Mouse (Mus musculus) monocyte, adult 5-6 weeks (primary cell): Measurements from ENCODE around the gene Ap1g2. TPM values are rescaled to one million over a fixed set of nuclear protein-coding genes. Genes with fewer than 3 reads are reported as not detected.
A peak's percentile ranks its signal among the peaks of the same experiment; 100 is the strongest.

ENCODE experiments used
- ATAC-seq: fragments of 153-309, 156-312 bp; replicated peaks from 2 replicates; pipeline ENCODE4 v1.8.0; 2017; ENCODE audit warnings: mild to moderate bottlenecking; ENCODE audit not compliant: low TSS enrichment, insufficient number of reproducible peaks, severe bottlenecking, poor library complexity, low FRiP score
- total RNA-seq: library from RNA; stranded (forward); fragments of 200-1000, 200-491, 200-594 nt; gene quantifications from 3 replicates; pipeline ENCODE4 v1.2.3, GENCODE M21; 2017

The Ap1g2 gene
- total RNA-seq, 1 experiment from 2014 or later: 26.9 TPM

- no peak for ATAC-seq
Observed at GRCm38 (mm10) chr14:55093927-55094326, 12.5 kb downstream of the Ap1g2 start.

- ATAC-seq: peak; percentile 70
Observed at GRCm38 (mm10) chr14:55092011-55092577, 14.3 kb downstream of the Ap1g2 start, which contains the start of gene Zfhx2. Gene Zfhx2, minus strand, starts transcription at chr14:55092324.

- no peak for ATAC-seq
Observed at GRCm38 (mm10) chr14:55091209-55091865, 15.1 kb downstream of the Ap1g2 start.

- ATAC-seq: no peak
Observed at GRCm38 (mm10) chr14:55089199-55089947, 17.0 kb downstream of the Ap1g2 start.

- no peak for ATAC-seq
Observed at GRCm38 (mm10) chr14:55086009-55086514, 20.3 kb downstream of the Ap1g2 start.

- ATAC-seq: no peak
Observed at GRCm38 (mm10) chr14:55085324-55086008, 20.9 kb downstream of the Ap1g2 start.

- ATAC-seq: no peak
Observed at GRCm38 (mm10) chr14:55083481-55083880, 22.9 kb downstream of the Ap1g2 start.

GRCm38 (mm10) chr14:55081105-55081504 is 25.3 kb downstream of the Ap1g2 start:
- no peak for ATAC-seq

GRCm38 (mm10) chr14:55079214-55079970 is 27.0 kb downstream of the Ap1g2 start:
- ATAC-seq: peak; percentile 74

GRCm38 (mm10) chr14:55078366-55078989 is 27.9 kb downstream of the Ap1g2 start:
- ATAC-seq: no peak

- no peak for ATAC-seq
Observed at GRCm38 (mm10) chr14:55077481-55078365, 28.7 kb downstream of the Ap1g2 start.

- no peak for ATAC-seq
Observed at GRCm38 (mm10) chr14:55076956-55077355, 29.4 kb downstream of the Ap1g2 start.

- no peak for ATAC-seq
Observed at GRCm38 (mm10) chr14:55076224-55076623, 30.2 kb downstream of the Ap1g2 start.

GRCm38 (mm10) chr14:55074416-55074815 is 32.0 kb downstream of the Ap1g2 start:
- no peak for ATAC-seq

GRCm38 (mm10) chr14:55071756-55072155 is 34.6 kb downstream of the Ap1g2 start:
- no peak for ATAC-seq

GRCm38 (mm10) chr14:55066042-55066441 is 40.4 kb downstream of the Ap1g2 start:
- no peak for ATAC-seq

GRCm38 (mm10) chr14:55065391-55065790 is 41.0 kb downstream of the Ap1g2 start:
- ATAC-seq: no peak
